Mouse (Mus musculus): ENCODE results near the gene Gpatch4. TPM values are rescaled to one million over a fixed set of nuclear protein-coding genes. Genes with fewer than 3 reads are reported as not detected.

Gene Gpatch4
- total RNA-seq, 1 experiment: 37.9 TPM

GRCm38 (mm10) chr3:88073631-88074030 lies 30.7 kb downstream of the Gpatch4 start:
- TF ChIP-seq MAFK (IDR thresholded peaks at IDR 0.05; ENCODE audit: insufficient read depth, low read depth, low read length) (no peak), HCFC1 (IDR thresholded peaks at IDR 0.05; ENCODE audit: borderline replicate concordance, insufficient read depth, low read length) (no peak)
- Histone ChIP-seq H3K9me3 (ENCODE audit: control insufficient read depth, insufficient read depth, low read depth, low read length) (no peaks in the 10 kb centered on the region), H3K4me3 (ENCODE audit: insufficient read depth in 1 of 2, low read depth in 1 of 2, low read length in 2 of 2, poor library complexity in 1 of 2, severe bottlenecking in 1 of 2) (no peak overlapping the region), H3K4me1 (ENCODE audit: control insufficient read depth in 2 of 2, insufficient read depth in 2 of 2, low read length in 2 of 2, poor library complexity in 1 of 2) (no peaks in the 10 kb centered on the region), H3K36me3 (ENCODE audit: control insufficient read depth, insufficient read depth, low read length, poor library complexity, severe bottlenecking) (no peaks in the 10 kb centered on the region), H3K9ac (ENCODE audit: insufficient read depth, low read depth, low read length, poor library complexity, severe bottlenecking) (no peak overlapping the region), H3K27ac (ENCODE audit: insufficient read depth, low read depth, low read length, poor library complexity, severe bottlenecking) (no peak overlapping the region)
- no peak for DNase-seq (ENCODE audit: low read depth, low spot score)
- in situ Hi-C loops (cut with MboI; ENCODE audit: low sequenced_read_pairs in 2 of 2, unreplicated experiment in 2 of 2): loop anchor here in 1 of 2 experiments (5.0 kb wide), 1 partner anchor 51 kb away; no protein-coding TSS in a partner anchor

GRCm38 (mm10) chr3:88074351-88074750 lies 31.4 kb downstream of the Gpatch4 start:
- in situ Hi-C loops (cut with MboI; ENCODE audit: low sequenced_read_pairs in 2 of 2, unreplicated experiment in 2 of 2): loop anchor here in 1 of 2 experiments (5.0 kb wide), 1 partner anchor 52 kb away; no protein-coding TSS in a partner anchor
- H3K4me3 ChIP-seq (ENCODE audit: insufficient read depth in 1 of 2, low read depth in 1 of 2, low read length in 2 of 2, poor library complexity in 1 of 2, severe bottlenecking in 1 of 2): no peak overlapping the region
- no peak overlapping the region for H3K27ac ChIP-seq (ENCODE audit: insufficient read depth, low read depth, low read length, poor library complexity, severe bottlenecking)
- no peaks in the 10 kb centered on the region for H3K36me3 ChIP-seq (ENCODE audit: control insufficient read depth, insufficient read depth, low read length, poor library complexity, severe bottlenecking)
- no peaks in the 10 kb centered on the region for H3K9me3 ChIP-seq (ENCODE audit: control insufficient read depth, insufficient read depth, low read depth, low read length)
- no peak overlapping the region for H3K9ac ChIP-seq (ENCODE audit: insufficient read depth, low read depth, low read length, poor library complexity, severe bottlenecking)
- no peak for DNase-seq (ENCODE audit: low read depth, low spot score)
- H3K4me1 ChIP-seq (ENCODE audit: control insufficient read depth in 2 of 2, insufficient read depth in 2 of 2, low read length in 2 of 2, poor library complexity in 1 of 2): no peaks in the 10 kb centered on the region
- TF ChIP-seq HCFC1 (IDR thresholded peaks at IDR 0.05; ENCODE audit: borderline replicate concordance, insufficient read depth, low read length) (no peak), ZNF384 (IDR thresholded peaks at IDR 0.05; ENCODE audit: low read depth, low read length) (no peak), CHD2 (IDR thresholded peaks at IDR 0.05; ENCODE audit: low read depth, low read length) (no peak), ZC3H11A (IDR thresholded peaks at IDR 0.05; ENCODE audit: borderline replicate concordance, low read depth, low read length) (no peak), MAFK (IDR thresholded peaks at IDR 0.05; ENCODE audit: insufficient read depth, low read depth, low read length) (no peak)

DNA sequence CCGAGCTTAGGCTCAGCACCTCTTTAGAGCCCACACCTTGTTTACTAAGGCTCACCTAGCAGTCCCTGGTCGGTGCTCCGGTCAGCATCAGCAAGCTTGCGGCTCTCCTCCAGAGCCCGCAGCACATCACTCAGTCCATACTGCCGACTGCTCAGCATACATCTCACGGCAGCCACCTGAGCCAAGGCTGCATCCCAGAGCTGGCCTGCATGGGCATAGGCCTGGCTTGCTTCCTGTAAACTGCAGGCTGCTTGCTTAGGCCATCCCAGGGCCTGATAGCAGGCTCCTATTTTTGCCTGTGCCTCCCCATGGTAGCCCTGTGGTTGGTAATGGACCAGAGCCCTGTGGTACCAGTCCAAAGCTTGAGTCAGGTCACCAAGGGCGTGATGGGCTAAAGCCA lies 31.9 kb downstream of the Gpatch4 start:
- no peaks in the 10 kb centered on the region for H3K36me3 ChIP-seq (ENCODE audit: control insufficient read depth, insufficient read depth, low read length, poor library complexity, severe bottlenecking)
- no peak overlapping the region for H3K4me3 ChIP-seq (ENCODE audit: insufficient read depth in 1 of 2, low read depth in 1 of 2, low read length in 2 of 2, poor library complexity in 1 of 2, severe bottlenecking in 1 of 2)

GRCm38 (mm10) chr3:88077441-88077840 lies 34.5 kb downstream of the Gpatch4 start:
- H3K4me3 ChIP-seq (ENCODE audit: insufficient read depth in 1 of 2, low read depth in 1 of 2, low read length in 2 of 2, poor library complexity in 1 of 2, severe bottlenecking in 1 of 2): no peak overlapping the region
- in situ Hi-C loops (cut with MboI; ENCODE audit: low sequenced_read_pairs in 2 of 2, unreplicated experiment in 2 of 2): no loop called here
- no peak overlapping the region for H3K9ac ChIP-seq (ENCODE audit: insufficient read depth, low read depth, low read length, poor library complexity, severe bottlenecking)
- no peak for TF ChIP-seq ZNF384 (IDR thresholded peaks at IDR 0.05; ENCODE audit: low read depth, low read length)
- no peak for TF ChIP-seq CHD2 (IDR thresholded peaks at IDR 0.05; ENCODE audit: low read depth, low read length)
- TF ChIP-seq HCFC1 (IDR thresholded peaks at IDR 0.05; ENCODE audit: borderline replicate concordance, insufficient read depth, low read length): no peak
- no peak for TF ChIP-seq ZC3H11A (IDR thresholded peaks at IDR 0.05; ENCODE audit: borderline replicate concordance, low read depth, low read length)
- no peak for TF ChIP-seq MAFK (IDR thresholded peaks at IDR 0.05; ENCODE audit: insufficient read depth, low read depth, low read length)
- DNase-seq (ENCODE audit: low read depth, low spot score): no peak
- no peaks in the 10 kb centered on the region for H3K9me3 ChIP-seq (ENCODE audit: control insufficient read depth, insufficient read depth, low read depth, low read length)
- H3K4me1 ChIP-seq (ENCODE audit: control insufficient read depth in 2 of 2, insufficient read depth in 2 of 2, low read length in 2 of 2, poor library complexity in 1 of 2): no peaks in the 10 kb centered on the region
- H3K36me3 ChIP-seq (ENCODE audit: control insufficient read depth, insufficient read depth, low read length, poor library complexity, severe bottlenecking): no peaks in the 10 kb centered on the region
- no peak overlapping the region for H3K27ac ChIP-seq (ENCODE audit: insufficient read depth, low read depth, low read length, poor library complexity, severe bottlenecking)

More for the DNA sequence above, 31.9 kb downstream of the Gpatch4 start:
- no peaks in the 10 kb centered on the region for H3K4me1 ChIP-seq (ENCODE audit: control insufficient read depth in 2 of 2, insufficient read depth in 2 of 2, low read length in 2 of 2, poor library complexity in 1 of 2)
- no peaks in the 10 kb centered on the region for H3K9me3 ChIP-seq (ENCODE audit: control insufficient read depth, insufficient read depth, low read depth, low read length)
- no peak for TF ChIP-seq CHD2 (IDR thresholded peaks at IDR 0.05; ENCODE audit: low read depth, low read length)
- no peak overlapping the region for H3K27ac ChIP-seq (ENCODE audit: insufficient read depth, low read depth, low read length, poor library complexity, severe bottlenecking)
- no peak for DNase-seq (ENCODE audit: low read depth, low spot score)
- H3K9ac ChIP-seq (ENCODE audit: insufficient read depth, low read depth, low read length, poor library complexity, severe bottlenecking): no peak overlapping the region
- in situ Hi-C loops (cut with MboI; ENCODE audit: low sequenced_read_pairs in 2 of 2, unreplicated experiment in 2 of 2): loop anchor here in 1 of 2 experiments (5.0 kb wide), 1 partner anchor 52 kb away; no protein-coding TSS in a partner anchor

DNA sequence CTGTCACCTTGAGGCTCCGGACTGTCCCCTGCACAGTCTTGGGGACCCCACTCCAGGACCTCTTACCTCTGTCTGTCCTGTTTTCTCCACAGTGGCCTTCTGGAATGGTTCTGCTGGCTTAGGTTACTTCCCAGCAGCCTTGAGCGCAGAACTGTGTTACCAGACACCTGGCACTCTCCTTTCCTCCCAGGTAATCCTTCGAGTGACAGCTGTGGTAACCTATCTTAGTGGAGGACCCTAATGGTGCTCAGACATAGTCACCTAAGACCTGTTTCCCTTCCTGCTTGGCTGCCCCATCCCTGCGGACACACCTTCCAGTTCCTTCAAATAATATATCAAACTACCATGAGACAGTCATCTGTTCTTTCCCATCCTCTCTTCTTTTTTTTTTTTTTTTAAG lies 35.3 kb downstream of the Gpatch4 start, which contains the start of gene Ttc24:
Gene Ttc24, minus strand, starts transcription at position 101 of the 400 bp plus-strand sequence.
- Histone ChIP-seq H3K4me1 (ENCODE audit: control insufficient read depth in 2 of 2, insufficient read depth in 2 of 2, low read length in 2 of 2, poor library complexity in 1 of 2) (peaks cover 0 to 2% of the 10 kb centered on the region in 2 experiments; a peak in 1 of 4 replicates), H3K9me3 (ENCODE audit: control insufficient read depth, insufficient read depth, low read depth, low read length) (no peaks in the 10 kb centered on the region), H3K27ac (ENCODE audit: insufficient read depth, low read depth, low read length, poor library complexity, severe bottlenecking) (no peak within 1 kb of the TSS), H3K4me3 (ENCODE audit: insufficient read depth in 1 of 2, low read depth in 1 of 2, low read length in 2 of 2, poor library complexity in 1 of 2, severe bottlenecking in 1 of 2) (no peak within 1 kb of the TSS), H3K36me3 (ENCODE audit: control insufficient read depth, insufficient read depth, low read length, poor library complexity, severe bottlenecking) (no peaks in the 10 kb centered on the region), H3K9ac (ENCODE audit: insufficient read depth, low read depth, low read length, poor library complexity, severe bottlenecking) (no peak within 1 kb of the TSS)
- no peak for DNase-seq (ENCODE audit: low read depth, low spot score)
- TF ChIP-seq CHD2 (IDR thresholded peaks at IDR 0.05; ENCODE audit: low read depth, low read length): no peak
- no peak for TF ChIP-seq ZC3H11A (IDR thresholded peaks at IDR 0.05; ENCODE audit: borderline replicate concordance, low read depth, low read length)
- TF ChIP-seq ZNF384 (IDR thresholded peaks at IDR 0.05; ENCODE audit: low read depth, low read length): no peak
- in situ Hi-C loops (cut with MboI; ENCODE audit: low sequenced_read_pairs in 2 of 2, unreplicated experiment in 2 of 2): no loop called here

All from ES-E14 (cell line).